Mouse (Mus musculus) midbrain, embryonic 15.5 days (tissue): Measurements from ENCODE around the gene Stim1. TPM values are rescaled to one million over a fixed set of nuclear protein-coding genes. Genes with fewer than 3 reads are reported as not detected.
"Not testable (repeated sequence)": the region's sequence is repeated elsewhere in the genome, so short reads cannot be mapped to it uniquely, and the experiment has no call there.

Experiments used
- ATAC-seq: fragments of 200-750 bp; cut with Nextera tagmentation; replicated peaks from 2 replicates; pipeline ENCODE4 v1.8.0; 2017; ENCODE audit warnings: moderate TSS enrichment
- H3K27ac ChIP-seq: fragments of 300-500 bp; sonication (generic); 2 replicates; pipeline ENCODE4 v1.5.1; 2015; ENCODE audit warnings: mild to moderate bottlenecking, inconsistent platforms
- H3K27me3 ChIP-seq: fragments of 300-500 bp; sonication (generic); replicated peaks from 2 replicates; pipeline ENCODE4 v1.6.1; 2015; ENCODE audit warnings: inconsistent platforms
- H3K36me3 ChIP-seq: fragments of 300-500 bp; sonication (generic); replicated peaks from 2 replicates; pipeline ENCODE4 v1.6.1; 2015; ENCODE audit warnings: inconsistent platforms
- H3K4me1 ChIP-seq: fragments of 300-500 bp; sonication (generic); 2 replicates; pipeline ENCODE4 v1.6.1; 2015; ENCODE audit warnings: inconsistent platforms
- H3K4me2 ChIP-seq: fragments of 300-500 bp; sonication (generic); 2 replicates; pipeline ENCODE4 v1.6.1; 2015; ENCODE audit warnings: inconsistent platforms, mild to moderate bottlenecking, moderate library complexity
- H3K4me3 ChIP-seq: fragments of 300-500 bp; sonication (generic); 2 replicates; pipeline ENCODE4 v1.5.1; 2015; ENCODE audit warnings: mild to moderate bottlenecking, inconsistent platforms
- H3K9ac ChIP-seq: fragments of 300-500 bp; sonication (generic); 2 replicates; pipeline ENCODE4 v1.6.1; 2015; ENCODE audit warnings: mild to moderate bottlenecking, inconsistent platforms
- H3K9me3 ChIP-seq: fragments of 300-500 bp; sonication (generic); 2 replicates; pipeline ENCODE4 v1.6.1; 2016; ENCODE audit warnings: inconsistent platforms
- WGBS: fragments of 180-500 bp; shearing (Covaris S2); methylation state at CpG from one replicate; pipeline ENCODE4 v1.1.7; 2015; ENCODE audit warnings: mixed read lengths; 5-methylcytosine and 5-hydroxymethylcytosine counted together
- polyA plus RNA-seq: library from polyadenylated mRNA; unstranded; fragments of >200 nt; fragmentation: Nextera tagmentation; extraction: Ambion mirVana; gene quantifications from 2 replicates; pipeline ENCODE4 v1.2.1, GENCODE M21; 2015

Stim1 gene
- polyA plus RNA-seq, 1 experiment from 2014 or later: 12.6 TPM

GRCm38 (mm10) chr7:102479368-102480078 lies 211.9 kb downstream of the Stim1 start:
- no peak overlapping the region for H3K4me3 ChIP-seq
- H3K36me3 ChIP-seq: no peaks in the 10 kb centered on the region
- H3K4me1 ChIP-seq: no peaks in the 10 kb centered on the region
- H3K9me3 ChIP-seq: no peaks in the 10 kb centered on the region
- ATAC-seq: no peak
- no peaks in the 10 kb centered on the region for H3K27me3 ChIP-seq
- H3K9ac ChIP-seq: no peak overlapping the region
- no peak overlapping the region for H3K27ac ChIP-seq
- WGBS: 85% methylated on average over 5 of the region's 5 CpGs
- no peak overlapping the region for H3K4me2 ChIP-seq

DNA sequence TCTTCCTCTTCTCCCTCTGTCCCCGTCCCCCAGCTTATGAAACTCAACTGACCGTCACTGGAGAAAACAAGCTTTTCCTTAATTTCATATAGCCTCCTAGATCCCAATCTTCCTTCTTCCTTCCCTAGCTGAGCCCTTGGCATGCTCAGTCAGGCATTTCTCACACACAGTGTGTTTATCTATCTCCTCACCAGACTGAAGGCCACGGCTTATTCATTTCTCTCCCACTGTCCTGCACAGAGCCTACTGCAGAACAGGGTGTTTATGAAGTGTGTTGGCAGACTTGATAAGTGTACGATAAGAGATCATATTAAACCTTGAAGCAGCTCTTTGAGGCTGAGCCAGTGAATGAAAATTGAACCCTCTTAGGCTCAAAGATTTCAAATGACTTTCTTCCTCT lies 213.2 kb downstream of the Stim1 start:
- Histone ChIP-seq H3K4me3 (no peak overlapping the region), H3K27me3 (no peaks in the 10 kb centered on the region), H3K27ac (no peak overlapping the region), H3K4me2 (no peak overlapping the region), H3K4me1 (no peaks in the 10 kb centered on the region), H3K36me3 (no peaks in the 10 kb centered on the region), H3K9me3 (no peaks in the 10 kb centered on the region), H3K9ac (no peak overlapping the region)
- WGBS: 84% methylated on average over 4 of the region's 4 CpGs
- no peak for ATAC-seq

- no peak for ATAC-seq
Observed at GRCm38 (mm10) chr7:102481579-102481978, 214.0 kb downstream of the Stim1 start, which contains the start of gene Olfr543. Gene Olfr543 (minus strand): TSS chr7:102481679.

DNA sequence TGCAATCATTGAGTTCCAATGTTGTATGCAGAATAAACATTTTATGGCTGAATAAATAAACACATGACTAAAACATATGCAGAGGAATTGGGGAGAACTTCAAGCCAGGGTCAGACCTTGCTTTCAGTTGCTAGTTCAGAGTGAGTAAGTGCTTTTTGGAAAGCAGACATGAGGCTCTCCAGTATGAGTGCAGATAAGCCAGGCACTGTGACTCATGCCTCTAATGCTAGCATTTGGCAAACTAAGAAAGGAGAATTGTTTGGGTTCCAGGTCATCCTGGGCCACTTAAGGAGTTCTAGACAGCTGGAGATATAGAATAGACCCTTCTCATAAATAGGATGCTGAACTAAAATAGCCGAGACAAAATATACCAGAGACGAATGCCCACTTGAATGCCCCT lies 216.1 kb downstream of the Stim1 start:
- Histone ChIP-seq H3K36me3 (no peaks in the 10 kb centered on the region), H3K4me3 (no peak overlapping the region), H3K4me2 (no peak overlapping the region), H3K27ac (no peak overlapping the region), H3K27me3 (no peaks in the 10 kb centered on the region), H3K9me3 (no peaks in the 10 kb centered on the region), H3K4me1 (no peaks in the 10 kb centered on the region), H3K9ac (no peak overlapping the region)
- ATAC-seq: no peak
- 88% methylated on average over 2 of the region's 2 CpGs for WGBS

More at GRCm38 (mm10) chr7:102481579-102481978, 214.0 kb downstream of the Stim1 start, which contains the start of gene Olfr543:
- no peaks in the 10 kb centered on the region for H3K27me3 ChIP-seq
- no peaks in the 10 kb centered on the region for H3K9me3 ChIP-seq
- 93% methylated on average over 4 of the region's 4 CpGs for WGBS
- H3K36me3 ChIP-seq: no peaks in the 10 kb centered on the region
- H3K4me2 ChIP-seq: no peak within 1 kb of the TSS
- H3K4me3 ChIP-seq: no peak within 1 kb of the TSS
- no peak within 1 kb of the TSS for H3K27ac ChIP-seq
- no peak within 1 kb of the TSS for H3K9ac ChIP-seq
- H3K4me1 ChIP-seq: no peaks in the 10 kb centered on the region

GRCm38 (mm10) chr7:102484766-102485165 lies 217.2 kb downstream of the Stim1 start:
- WGBS: 71% methylated on average over 8 of the region's 8 CpGs
- not testable (repeated sequence) for H3K4me2 ChIP-seq, H3K27ac ChIP-seq, ATAC-seq, H3K9me3 ChIP-seq, H3K9ac ChIP-seq, H3K4me3 ChIP-seq, H3K4me1 ChIP-seq, H3K36me3 ChIP-seq, H3K27me3 ChIP-seq

DNA sequence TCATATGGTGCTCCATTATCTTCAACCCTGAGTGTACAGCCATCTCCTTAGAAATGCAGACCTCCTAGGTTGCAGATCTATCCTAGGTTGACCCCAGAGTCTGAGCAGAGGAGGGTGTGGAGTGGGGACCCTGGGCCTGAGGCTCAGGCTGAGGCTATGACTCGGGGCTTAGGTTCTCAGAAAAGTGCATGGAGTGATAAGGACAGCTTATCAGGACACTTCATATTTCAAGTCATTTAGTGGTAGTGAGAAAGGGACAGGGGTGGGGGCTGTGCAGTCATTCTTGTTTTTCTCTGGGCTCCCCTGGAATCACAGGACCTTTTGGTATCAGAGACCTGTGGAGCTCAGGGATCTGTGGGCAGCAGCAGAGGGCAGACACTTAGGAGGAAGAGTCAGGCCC lies 218.5 kb downstream of the Stim1 start:
- Histone ChIP-seq H3K36me3 (no peaks in the 10 kb centered on the region), H3K27me3 (no peaks in the 10 kb centered on the region)
- no peak for ATAC-seq

More for the DNA sequence above, 218.5 kb downstream of the Stim1 start:
- no peak overlapping the region for H3K27ac ChIP-seq
- no peak overlapping the region for H3K4me2 ChIP-seq
- no peaks in the 10 kb centered on the region for H3K4me1 ChIP-seq
- WGBS: 89% methylated on average over 1 of the region's 1 CpGs
- H3K9me3 ChIP-seq: no peaks in the 10 kb centered on the region
- no peak overlapping the region for H3K4me3 ChIP-seq
- no peak overlapping the region for H3K9ac ChIP-seq

Other genes with a start within 250 kb of the Stim1 start
- 4.6 and 6.3 TPM in 2 replicates for gene Il18bp, start 249.1 kb upstream of the Stim1 start, polyA plus RNA-seq
- 33.7 and 34.2 TPM in 2 replicates for gene Rnf121, start 202.3 kb upstream of the Stim1 start, polyA plus RNA-seq
- 29.6 and 29.8 TPM in 2 replicates for gene Xndc1, start 202.3 kb upstream of the Stim1 start, polyA plus RNA-seq
- 1.00 and 1.3 TPM in 2 replicates for gene Xntrpc, start 202.1 kb upstream of the Stim1 start, polyA plus RNA-seq
- gene Trpc2, start 184.7 kb upstream of the Stim1 start, polyA plus RNA-seq: not detected in 2 replicates
- 0.36 and 0.37 TPM in 2 replicates for gene Art1, start 166.1 kb upstream of the Stim1 start, polyA plus RNA-seq
- 0.34 and 0.65 TPM in 2 replicates for gene Art5, start 158.3 kb upstream of the Stim1 start, polyA plus RNA-seq
- not detected in 2 replicates for gene Chrna10, start 151.0 kb upstream of the Stim1 start, polyA plus RNA-seq
- 19.6 and 21.5 TPM in 2 replicates for gene Nup98, start 57.6 kb upstream of the Stim1 start, polyA plus RNA-seq
- gene Pgap2, start 57.6 kb upstream of the Stim1 start, polyA plus RNA-seq: 59.2 and 59.5 TPM in 2 replicates
- gene Rhog, start 11.8 kb upstream of the Stim1 start, polyA plus RNA-seq: 15.1 and 16.1 TPM in 2 replicates
- 44.7 and 48.9 TPM in 2 replicates for gene Rrm1, start 173.9 kb downstream of the Stim1 start, polyA plus RNA-seq
- gene Olfr543, start 213.9 kb downstream of the Stim1 start, polyA plus RNA-seq: 0.60 and 0.93 TPM in 2 replicates
- gene Olfr544, start 220.5 kb downstream of the Stim1 start, polyA plus RNA-seq: 0.09 and 0.11 TPM in 2 replicates
- 0.30 and 0.38 TPM in 2 replicates for gene Olfr545, start 231.8 kb downstream of the Stim1 start, polyA plus RNA-seq